In genomic region chr10:59333400-59333799, GRCm38 (mm10) we compare ENCODE assay signal across 28 mouse cellular contexts. TPM values are rescaled to one million over a fixed set of nuclear protein-coding genes. Genes with fewer than 3 reads are reported as not detected.
DNase-seq lines count a peak whose midpoint lies in the region; ATAC-seq and TF ChIP-seq lines count a peak whose summit lies in the region.
"Had no signal": no experiment of that assay in that cellular context is flagged by ENCODE, and none has a peak within 500 bp of the region (broad histone marks: within the 10 kb centered on the region; RNA-seq: fewer than 3 reads in every experiment).

No protein-coding gene starts in this region.

- peak overlapping the region; percentile 17; the same call in 1 of the 2 replicates for H3K27ac ChIP-seq in testis, adult 2 months (ENCODE audit: control insufficient read depth, insufficient read depth, low read depth, low read length)
- no peak overlapping the region for H3K27ac ChIP-seq in kidney, embryonic 15.5 days
- H3K27ac ChIP-seq: heart, embryonic 13.5 days; hindbrain, embryonic 15.5 days; liver, embryonic 12.5 days; macrophage; midbrain, embryonic 10.5 days; midbrain, embryonic 15.5 days; neural tube, embryonic 12.5 days had no signal

- no peak overlapping the region for H3K4me2 ChIP-seq in kidney, embryonic 15.5 days
- H3K4me2 ChIP-seq: heart, embryonic 13.5 days; hindbrain, embryonic 15.5 days; liver, embryonic 12.5 days; midbrain, embryonic 15.5 days; neural tube, embryonic 12.5 days had no signal

- no peaks in the 10 kb centered on the region for H3K36me3 ChIP-seq in testis, adult 2 months (ENCODE audit: control insufficient read depth, insufficient read depth, low read length)
- peaks cover 6% of the 10 kb centered on the region; the same call in 1 of the 2 replicates for H3K36me3 ChIP-seq in kidney, embryonic 15.5 days

- 83% methylated on average over 4 of the region's 4 CpGs for WGBS in kidney, embryonic 15.5 days

- TF ChIP-seq POLR2A in testis, adult 2 months (IDR thresholded peaks at IDR 0.05; ENCODE audit: control insufficient read depth, low read depth, low read length) = no peak

- H3K9ac ChIP-seq in kidney, embryonic 15.5 days = no peak overlapping the region
- H3K9ac ChIP-seq: hindbrain, embryonic 15.5 days; liver, embryonic 12.5 days; liver, postnatal 0 days; midbrain, embryonic 15.5 days; neural tube, embryonic 12.5 days had no signal

- no peak for DNase-seq in testis, postnatal 14 days (ENCODE audit: low spot score)
- DNase-seq in thymus, postnatal 14 days = no peak
- DNase-seq: adrenal gland, postnatal 25 days; cerebellum, adult 11-12 months; cerebellum, adult 9-11 months; gastrocnemius, postnatal 14 days; heart, postnatal 10 days; kidney, adult 11 months; kidney, postnatal 25 days; left cerebral cortex, postnatal 4 days; liver, postnatal 0 days; thymus, adult 2 months; thymus, postnatal 4 days had no signal

- no peak for TF ChIP-seq CTCF in testis, adult 2 months (IDR thresholded peaks at IDR 0.05; ENCODE audit: control insufficient read depth, insufficient read depth, insufficient replicate concordance, low read depth, low read length)

- no peak overlapping the region for H3K4me3 ChIP-seq in testis, adult 2 months (ENCODE audit: control insufficient read depth, low read depth, low read length)
- no peak overlapping the region for H3K4me3 ChIP-seq in kidney, embryonic 15.5 days (replicated peaks)
- H3K4me3 ChIP-seq: erythroblast, embryonic 14.5 days; heart, embryonic 13.5 days; hindbrain, embryonic 15.5 days; liver, embryonic 12.5 days; midbrain, embryonic 10.5 days; midbrain, embryonic 15.5 days; myocyte; neural tube, embryonic 12.5 days had no signal

- peaks cover 3% of the 10 kb centered on the region; the same call in 1 of the 2 replicates for H3K4me1 ChIP-seq in testis, adult 2 months (ENCODE audit: control insufficient read depth, insufficient read depth, low read length)
- peaks cover 16% of the 10 kb centered on the region for H3K4me1 ChIP-seq in kidney, embryonic 15.5 days
- H3K4me1 ChIP-seq: midbrain, embryonic 15.5 days; neural tube, embryonic 12.5 days had no signal

- no peaks in the 10 kb centered on the region for H3K27me3 ChIP-seq in testis, adult 2 months (ENCODE audit: control insufficient read depth, insufficient read depth, low read length)
- no peaks in the 10 kb centered on the region for H3K27me3 ChIP-seq in kidney, embryonic 15.5 days
- H3K27me3 ChIP-seq: heart, embryonic 13.5 days; hindbrain, embryonic 15.5 days; liver, embryonic 12.5 days; midbrain, embryonic 15.5 days; neural tube, embryonic 12.5 days had no signal

- H3K9me3 ChIP-seq in kidney, embryonic 15.5 days (replicated peaks) = no peaks in the 10 kb centered on the region
- H3K9me3 ChIP-seq: heart, embryonic 13.5 days; hindbrain, embryonic 15.5 days; liver, embryonic 12.5 days; midbrain, embryonic 10.5 days; midbrain, embryonic 15.5 days; neural tube, embryonic 12.5 days had no signal

- ATAC-seq in granulocyte monocyte progenitor cell, adult 5-6 weeks (replicated peaks; ENCODE audit: poor library complexity, severe bottlenecking) = peak; percentile 90
- peak; percentile 48; the same call in 1 of the 2 replicates for ATAC-seq in neutrophil, adult 5-6 weeks (ENCODE audit: extremely low read depth, insufficient number of reproducible peaks, low FRiP score, poor library complexity, severe bottlenecking)
- no peak for ATAC-seq in kidney, embryonic 15.5 days (replicated peaks; ENCODE audit: low FRiP score)
- ATAC-seq: forebrain, embryonic 16.5 days; inflammation-experienced regulatory T-cells, adult 6 months; liver, embryonic 12.5 days; liver, postnatal 0 days; midbrain, embryonic 15.5 days had no signal

RNA-seq across cellular contexts. Expression of gene P4ha1, which starts 10.3 kb away (rescaled TPM):
- polyA plus RNA-seq in testis, adult 2 months (2012; rRNA removed) = 4.8 and 6.9 TPM in 2 replicates
- 18.4 and 23.4 TPM in 2 replicates for total RNA-seq in granulocyte monocyte progenitor cell, adult 5-6 weeks (2014; fragmentation: Nextera tagmentation)
- 40.1 and 46.9 TPM in 2 replicates for total RNA-seq in granulocyte monocyte progenitor cell, adult 5-6 weeks (2017)
- 17.1 and 19.8 TPM in 2 replicates for total RNA-seq in neutrophil, adult 5-6 weeks (2017)
- polyA plus RNA-seq in kidney, embryonic 15.5 days (2015; fragmentation: Nextera tagmentation; extraction: Ambion mirVana) = 68.4 TPM in 2 replicates
